Mouse (Mus musculus): ENCODE data around the gene Gm13277. TPM values are rescaled to one million over a fixed set of nuclear protein-coding genes. Genes with fewer than 3 reads are reported as not detected.
"Not testable (repeated sequence)": the region's sequence is repeated elsewhere in the genome, so short reads cannot be mapped to it uniquely, and the experiment has no call there.

The Gm13277 gene
- not detected in 2 replicates for polyA plus RNA-seq (2015; fragmentation: Nextera tagmentation; extraction: Ambion mirVana)

- not testable (repeated sequence) for ATAC-seq (replicated peaks; ENCODE audit: low FRiP score); H3K9ac ChIP-seq
- WGBS = 0% methylated on average over 1 of the region's 28 CpGs
Observed at GRCm38 (mm10) chr4:88788402-88788801, at the start of gene Gm13277. Gene Gm13277, plus strand, starts transcription at chr4:88788632.

GRCm38 (mm10) chr4:88739036-88739435, 49.4 kb upstream of the Gm13277 start:
- 0 out of 2 replicates have a peak, but pooled peaks cover 4% of the 10 kb centered on the region for H3K27me3 ChIP-seq
- H3K36me3 ChIP-seq = no peaks in the 10 kb centered on the region
- WGBS = 88% methylated on average over 6 of the region's 6 CpGs
- H3K4me3 ChIP-seq (replicated peaks) = no peak overlapping the region
- no peak overlapping the region for H3K27ac ChIP-seq
- H3K4me2 ChIP-seq = no peak overlapping the region
- ATAC-seq (replicated peaks; ENCODE audit: low FRiP score) = no peak
- no peak overlapping the region for H3K9ac ChIP-seq
- no peaks in the 10 kb centered on the region for H3K9me3 ChIP-seq (replicated peaks)
- no peaks in the 10 kb centered on the region for H3K4me1 ChIP-seq

More at GRCm38 (mm10) chr4:88788402-88788801, at the start of gene Gm13277:
- not testable (repeated sequence) for H3K27me3 ChIP-seq; H3K36me3 ChIP-seq; H3K9me3 ChIP-seq (replicated peaks); H3K4me3 ChIP-seq (replicated peaks); H3K4me2 ChIP-seq; H3K4me1 ChIP-seq; H3K27ac ChIP-seq

GRCm38 (mm10) chr4:88741426-88741825, 47.0 kb upstream of the Gm13277 start:
- 81% methylated on average over 4 of the region's 4 CpGs for WGBS
- H3K4me3 ChIP-seq (replicated peaks) = no peak overlapping the region
- H3K4me1 ChIP-seq = no peaks in the 10 kb centered on the region
- H3K36me3 ChIP-seq = no peaks in the 10 kb centered on the region
- no peak overlapping the region for H3K4me2 ChIP-seq
- 0 out of 2 replicates have a peak, but pooled peaks cover 4% of the 10 kb centered on the region for H3K27me3 ChIP-seq
- no peak overlapping the region for H3K9ac ChIP-seq
- no peaks in the 10 kb centered on the region for H3K9me3 ChIP-seq (replicated peaks)
- no peak overlapping the region for H3K27ac ChIP-seq
- ATAC-seq (replicated peaks; ENCODE audit: low FRiP score) = no peak

- WGBS = 73% methylated on average over 7 of the region's 7 CpGs
- no peaks in the 10 kb centered on the region for H3K36me3 ChIP-seq
- no peak overlapping the region for H3K9ac ChIP-seq
- no peak for ATAC-seq (replicated peaks; ENCODE audit: low FRiP score)
- H3K9me3 ChIP-seq (replicated peaks) = no peaks in the 10 kb centered on the region
- 0 out of 2 replicates have a peak, but pooled peaks cover 2% of the 10 kb centered on the region for H3K27me3 ChIP-seq
- H3K4me1 ChIP-seq = no peaks in the 10 kb centered on the region
- no peak overlapping the region for H3K4me2 ChIP-seq
- no peak overlapping the region for H3K4me3 ChIP-seq (replicated peaks)
- no peak overlapping the region for H3K27ac ChIP-seq
Observed at GRCm38 (mm10) chr4:88742771-88743371, 45.6 kb upstream of the Gm13277 start.

GRCm38 (mm10) chr4:88744207-88744606, 44.2 kb upstream of the Gm13277 start:
- Histone ChIP-seq H3K27me3 (no peaks in the 10 kb centered on the region), H3K9ac (no peak overlapping the region), H3K4me2 (no peak overlapping the region), H3K27ac (no peak overlapping the region), H3K4me3 (replicated peaks) (no peak overlapping the region), H3K4me1 (no peaks in the 10 kb centered on the region), H3K36me3 (no peaks in the 10 kb centered on the region), H3K9me3 (replicated peaks) (no peaks in the 10 kb centered on the region)
- WGBS = 66% methylated on average over 3 of the region's 3 CpGs
- ATAC-seq (replicated peaks; ENCODE audit: low FRiP score) = no peak

GRCm38 (mm10) chr4:88749926-88750325, 38.5 kb upstream of the Gm13277 start:
- no peak overlapping the region for H3K4me2 ChIP-seq
- H3K36me3 ChIP-seq = no peaks in the 10 kb centered on the region
- no peak overlapping the region for H3K9ac ChIP-seq
- no peak overlapping the region for H3K4me3 ChIP-seq (replicated peaks)
- H3K9me3 ChIP-seq (replicated peaks) = no peaks in the 10 kb centered on the region
- no peak for ATAC-seq (replicated peaks; ENCODE audit: low FRiP score)
- no peak overlapping the region for H3K27ac ChIP-seq
- H3K4me1 ChIP-seq = no peaks in the 10 kb centered on the region
- H3K27me3 ChIP-seq = no peaks in the 10 kb centered on the region
- WGBS = 58% methylated on average over 6 of the region's 6 CpGs

GRCm38 (mm10) chr4:88754818-88755340, 33.6 kb upstream of the Gm13277 start, which contains the start of gene Gm13271:
Gene Gm13271, plus strand, starts transcription at chr4:88754868.
- H3K27me3 ChIP-seq; H3K36me3 ChIP-seq; H3K4me2 ChIP-seq; H3K9me3 ChIP-seq (replicated peaks); H3K9ac ChIP-seq; H3K4me3 ChIP-seq (replicated peaks); ATAC-seq (replicated peaks; ENCODE audit: low FRiP score); H3K27ac ChIP-seq; H3K4me1 ChIP-seq: not testable (repeated sequence)
- 82% methylated on average over 15 of the region's 15 CpGs for WGBS

- Histone ChIP-seq H3K4me3 (replicated peaks) (peak overlapping the region; percentile 56), H3K27ac (peak overlapping the region; percentile 97), H3K9ac (peak overlapping the region; percentile 66), H3K4me2 (peak overlapping the region; percentile 83)
- H3K4me1 ChIP-seq; ATAC-seq (replicated peaks; ENCODE audit: low FRiP score); H3K27me3 ChIP-seq; H3K36me3 ChIP-seq; H3K9me3 ChIP-seq (replicated peaks): not testable (repeated sequence)
- 8% methylated on average over 29 of the region's 31 CpGs for WGBS
Observed at GRCm38 (mm10) chr4:88756581-88757513, 31.6 kb upstream of the Gm13277 start.

GRCm38 (mm10) chr4:88757628-88758031, 30.8 kb upstream of the Gm13277 start:
- WGBS = 0% methylated on average over 21 of the region's 21 CpGs
- not testable (repeated sequence) for H3K9me3 ChIP-seq (replicated peaks); H3K27me3 ChIP-seq; H3K4me1 ChIP-seq; H3K36me3 ChIP-seq
- peak overlapping the region; percentile 97 for H3K27ac ChIP-seq
- peak overlapping the region; percentile 83 for H3K4me2 ChIP-seq
- peak overlapping the region; percentile 56 for H3K4me3 ChIP-seq (replicated peaks)
- ATAC-seq (replicated peaks; ENCODE audit: low FRiP score) = peak; percentile 100
- H3K9ac ChIP-seq = peak overlapping the region; percentile 66; the same call in 1 of the 2 replicates

GRCm38 (mm10) chr4:88758751-88759150, 29.7 kb upstream of the Gm13277 start:
- not testable (repeated sequence) for H3K27me3 ChIP-seq; H3K36me3 ChIP-seq; H3K9me3 ChIP-seq (replicated peaks); H3K4me2 ChIP-seq; H3K27ac ChIP-seq; H3K4me3 ChIP-seq (replicated peaks); ATAC-seq (replicated peaks; ENCODE audit: low FRiP score); H3K4me1 ChIP-seq; H3K9ac ChIP-seq
- 90% methylated on average over 9 of the region's 9 CpGs for WGBS

- not testable (repeated sequence) for H3K9me3 ChIP-seq (replicated peaks); H3K9ac ChIP-seq; H3K27me3 ChIP-seq; H3K4me1 ChIP-seq; ATAC-seq (replicated peaks; ENCODE audit: low FRiP score); H3K36me3 ChIP-seq
- 21% methylated on average over 10 of the region's 14 CpGs for WGBS
- Histone ChIP-seq H3K4me3 (replicated peaks) (peak within 1 kb of the TSS; percentile 34), H3K4me2 (peak within 1 kb of the TSS; percentile 54), H3K27ac (peak within 1 kb of the TSS; percentile 82)
Observed at GRCm38 (mm10) chr4:88759610-88760268, 28.7 kb upstream of the Gm13277 start, which contains the start of gene Gm13283. Gene Gm13283, plus strand, starts transcription at chr4:88760119.
